Mouse (Mus musculus): ENCODE data around the gene Olfr1130. TPM values are rescaled to one million over a fixed set of nuclear protein-coding genes. Genes with fewer than 3 reads are reported as not detected.
"Not testable (repeated sequence)": the region's sequence is repeated elsewhere in the genome, so short reads cannot be mapped to it uniquely, and the experiment has no call there.

Gene Olfr1130
- not detected in 2 replicates for polyA plus RNA-seq (2014; fragmentation: Nextera tagmentation; extraction: Ambion mirVana)

- H3K4me2 ChIP-seq (ENCODE audit: low read depth, severe bottlenecking); H3K9ac ChIP-seq (ENCODE audit: low read length); DNase-seq (ENCODE audit: low spot score); H3K27me3 ChIP-seq (ENCODE audit: control insufficient read depth, insufficient read depth, low read length); H3K4me3 ChIP-seq (ENCODE audit: low read depth, low read length); H3K27ac ChIP-seq (replicated peaks; ENCODE audit: low read depth, low read length); H3K4me1 ChIP-seq (ENCODE audit: control insufficient read depth, insufficient read depth, low read length); ATAC-seq (ENCODE audit: insufficient number of reproducible peaks, low FRiP score, low TSS enrichment, low read depth); H3K9me3 ChIP-seq (ENCODE audit: control insufficient read depth, low read length); H3K36me3 ChIP-seq (ENCODE audit: control insufficient read depth, insufficient read depth, low read length): not testable (repeated sequence)
These were observed at the start of gene Olfr1130 for GRCm38 (mm10) chr2:87605912-87606311. Gene Olfr1130, plus strand, starts transcription at chr2:87606212.

GRCm38 (mm10) chr2:87573602-87574001 is 32.4 kb upstream of the Olfr1130 start, which contains the start of gene Olfr1129:
Gene Olfr1129, plus strand, starts transcription at chr2:87573902.
- not testable (repeated sequence) for ATAC-seq (ENCODE audit: insufficient number of reproducible peaks, low FRiP score, low TSS enrichment, low read depth); H3K27me3 ChIP-seq (ENCODE audit: control insufficient read depth, insufficient read depth, low read length); DNase-seq (ENCODE audit: low spot score); H3K9me3 ChIP-seq (ENCODE audit: control insufficient read depth, low read length); H3K4me1 ChIP-seq (ENCODE audit: control insufficient read depth, insufficient read depth, low read length); H3K36me3 ChIP-seq (ENCODE audit: control insufficient read depth, insufficient read depth, low read length); H3K4me3 ChIP-seq (ENCODE audit: low read depth, low read length); H3K4me2 ChIP-seq (ENCODE audit: low read depth, severe bottlenecking); H3K9ac ChIP-seq (ENCODE audit: low read length); H3K27ac ChIP-seq (replicated peaks; ENCODE audit: low read depth, low read length)
- 79% methylated on average over 1 of the region's 1 CpGs for WGBS

- 71% methylated on average over 3 of the region's 3 CpGs for WGBS
- Histone ChIP-seq H3K4me3 (ENCODE audit: low read depth, low read length) (no peak within 1 kb of the TSS), H3K27me3 (ENCODE audit: control insufficient read depth, insufficient read depth, low read length) (no peaks in the 10 kb centered on the region), H3K9ac (ENCODE audit: low read length) (no peak within 1 kb of the TSS), H3K4me1 (ENCODE audit: control insufficient read depth, insufficient read depth, low read length) (no peaks in the 10 kb centered on the region), H3K4me2 (ENCODE audit: low read depth, severe bottlenecking) (no peak within 1 kb of the TSS), H3K36me3 (ENCODE audit: control insufficient read depth, insufficient read depth, low read length) (no peaks in the 10 kb centered on the region), H3K27ac (replicated peaks; ENCODE audit: low read depth, low read length) (no peak within 1 kb of the TSS), H3K9me3 (ENCODE audit: control insufficient read depth, low read length) (no peaks in the 10 kb centered on the region)
- ATAC-seq (ENCODE audit: insufficient number of reproducible peaks, low FRiP score, low TSS enrichment, low read depth) (no peak), DNase-seq (ENCODE audit: low spot score) (no peak)
These were observed 20.8 kb downstream of the Olfr1130 start, which contains the start of gene Olfr1131 for GRCm38 (mm10) chr2:87626804-87627203. Gene Olfr1131, plus strand, starts transcription at chr2:87627104.

- H3K36me3 ChIP-seq (ENCODE audit: control insufficient read depth, insufficient read depth, low read length), result no peaks in the 10 kb centered on the region
- no peak for DNase-seq (ENCODE audit: low spot score)
- no peaks in the 10 kb centered on the region for H3K27me3 ChIP-seq (ENCODE audit: control insufficient read depth, insufficient read depth, low read length)
- H3K4me3 ChIP-seq (ENCODE audit: low read depth, low read length), result no peak within 1 kb of the TSS
- H3K27ac ChIP-seq (replicated peaks; ENCODE audit: low read depth, low read length), result no peak within 1 kb of the TSS
- H3K9me3 ChIP-seq (ENCODE audit: control insufficient read depth, low read length), result no peaks in the 10 kb centered on the region
- no peak within 1 kb of the TSS for H3K4me2 ChIP-seq (ENCODE audit: low read depth, severe bottlenecking)
- no peak within 1 kb of the TSS for H3K9ac ChIP-seq (ENCODE audit: low read length)
- H3K4me1 ChIP-seq (ENCODE audit: control insufficient read depth, insufficient read depth, low read length), result no peaks in the 10 kb centered on the region
- no peak for ATAC-seq (ENCODE audit: insufficient number of reproducible peaks, low FRiP score, low TSS enrichment, low read depth)
These were observed 31.4 kb downstream of the Olfr1130 start, which contains the start of gene Olfr1132 for GRCm38 (mm10) chr2:87637435-87637834. Gene Olfr1132, minus strand, starts transcription at chr2:87637535.

GRCm38 (mm10) chr2:87642441-87642840 is 36.4 kb downstream of the Olfr1130 start:
- Histone ChIP-seq H3K4me2 (ENCODE audit: low read depth, severe bottlenecking) (no peak overlapping the region), H3K4me1 (ENCODE audit: control insufficient read depth, insufficient read depth, low read length) (no peaks in the 10 kb centered on the region), H3K36me3 (ENCODE audit: control insufficient read depth, insufficient read depth, low read length) (no peaks in the 10 kb centered on the region), H3K27ac (replicated peaks; ENCODE audit: low read depth, low read length) (no peak overlapping the region), H3K9ac (ENCODE audit: low read length) (no peak overlapping the region), H3K9me3 (ENCODE audit: control insufficient read depth, low read length) (no peaks in the 10 kb centered on the region), H3K27me3 (ENCODE audit: control insufficient read depth, insufficient read depth, low read length) (no peaks in the 10 kb centered on the region), H3K4me3 (ENCODE audit: low read depth, low read length) (no peak overlapping the region)
- ATAC-seq (ENCODE audit: insufficient number of reproducible peaks, low FRiP score, low TSS enrichment, low read depth), result no peak
- DNase-seq (ENCODE audit: low spot score), result no peak

- ATAC-seq (ENCODE audit: insufficient number of reproducible peaks, low FRiP score, low TSS enrichment, low read depth), result no peak
These were observed 41.3 kb downstream of the Olfr1130 start, which contains the start of gene Olfr1133 for GRCm38 (mm10) chr2:87647274-87647673. Gene Olfr1133, minus strand, starts transcription at chr2:87647374.

GRCm38 (mm10) chr2:87658360-87658759 is 52.3 kb downstream of the Olfr1130 start, which contains the start of gene Olfr1134:
Gene Olfr1134, minus strand, starts transcription at chr2:87658460.
- H3K36me3 ChIP-seq (ENCODE audit: control insufficient read depth, insufficient read depth, low read length), result no peaks in the 10 kb centered on the region
- H3K9ac ChIP-seq (ENCODE audit: low read length), result no peak within 1 kb of the TSS
- H3K4me2 ChIP-seq (ENCODE audit: low read depth, severe bottlenecking), result no peak within 1 kb of the TSS
- DNase-seq (ENCODE audit: low spot score) (no peak), ATAC-seq (ENCODE audit: insufficient number of reproducible peaks, low FRiP score, low TSS enrichment, low read depth) (no peak)
- H3K4me3 ChIP-seq (ENCODE audit: low read depth, low read length), result no peak within 1 kb of the TSS
- H3K27me3 ChIP-seq (ENCODE audit: control insufficient read depth, insufficient read depth, low read length), result no peaks in the 10 kb centered on the region
- H3K27ac ChIP-seq (replicated peaks; ENCODE audit: low read depth, low read length), result no peak within 1 kb of the TSS
- no peaks in the 10 kb centered on the region for H3K4me1 ChIP-seq (ENCODE audit: control insufficient read depth, insufficient read depth, low read length)
- H3K9me3 ChIP-seq (ENCODE audit: control insufficient read depth, low read length), result no peaks in the 10 kb centered on the region
- 94% methylated on average over 2 of the region's 2 CpGs for WGBS

More at GRCm38 (mm10) chr2:87647274-87647673, 41.3 kb downstream of the Olfr1130 start, which contains the start of gene Olfr1133:
- H3K27ac ChIP-seq (replicated peaks; ENCODE audit: low read depth, low read length), result no peak within 1 kb of the TSS
- no peak within 1 kb of the TSS for H3K9ac ChIP-seq (ENCODE audit: low read length)
- no peaks in the 10 kb centered on the region for H3K9me3 ChIP-seq (ENCODE audit: control insufficient read depth, low read length)
- H3K4me3 ChIP-seq (ENCODE audit: low read depth, low read length), result no peak within 1 kb of the TSS
- H3K36me3 ChIP-seq (ENCODE audit: control insufficient read depth, insufficient read depth, low read length), result no peaks in the 10 kb centered on the region
- H3K27me3 ChIP-seq (ENCODE audit: control insufficient read depth, insufficient read depth, low read length), result no peaks in the 10 kb centered on the region
- H3K4me2 ChIP-seq (ENCODE audit: low read depth, severe bottlenecking), result no peak within 1 kb of the TSS
- DNase-seq (ENCODE audit: low spot score), result no peak
- H3K4me1 ChIP-seq (ENCODE audit: control insufficient read depth, insufficient read depth, low read length), result no peaks in the 10 kb centered on the region
